Mouse (Mus musculus) gastrocnemius, postnatal 25 days (tissue): ENCODE measurements around the gene Cdkal1. TPM values are rescaled to one million over a fixed set of nuclear protein-coding genes. Genes with fewer than 3 reads are reported as not detected.

Source experiments
- DNase-seq: peaks from one replicate; pipeline ENCODE4 v3.0.0; 2022
- total RNA-seq, 2 experiments: library from RNA; stranded (reverse); gene quantifications; 1 replicate in 1 of 2; 2 replicates in 1 of 2; pipeline ENCODE4 v1.2.3; 2021

Cdkal1 gene
- total RNA-seq, 2 experiments from 2014 or later, result 28.0 to 32.6 TPM

DNA sequence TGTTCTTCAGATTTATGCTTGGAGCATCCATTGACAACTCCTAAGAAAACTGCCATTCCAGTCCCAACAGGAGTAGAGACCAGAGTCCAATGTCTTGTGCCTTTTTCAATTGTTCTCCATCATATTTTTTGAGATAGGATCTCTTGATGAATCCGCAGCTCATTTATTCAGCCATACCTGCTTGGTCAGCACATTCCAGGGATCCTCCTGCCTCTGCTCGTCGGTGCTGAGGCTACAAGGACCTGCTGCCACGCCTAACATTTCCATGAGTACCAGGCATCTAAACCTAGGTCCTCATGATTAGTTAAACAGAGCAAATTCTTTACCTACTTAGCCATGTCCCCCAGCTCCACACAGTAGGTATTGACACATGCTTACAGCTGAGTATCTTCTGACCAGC is 676.2 kb downstream of the Cdkal1 start:
- no peak for DNase-seq

DNA sequence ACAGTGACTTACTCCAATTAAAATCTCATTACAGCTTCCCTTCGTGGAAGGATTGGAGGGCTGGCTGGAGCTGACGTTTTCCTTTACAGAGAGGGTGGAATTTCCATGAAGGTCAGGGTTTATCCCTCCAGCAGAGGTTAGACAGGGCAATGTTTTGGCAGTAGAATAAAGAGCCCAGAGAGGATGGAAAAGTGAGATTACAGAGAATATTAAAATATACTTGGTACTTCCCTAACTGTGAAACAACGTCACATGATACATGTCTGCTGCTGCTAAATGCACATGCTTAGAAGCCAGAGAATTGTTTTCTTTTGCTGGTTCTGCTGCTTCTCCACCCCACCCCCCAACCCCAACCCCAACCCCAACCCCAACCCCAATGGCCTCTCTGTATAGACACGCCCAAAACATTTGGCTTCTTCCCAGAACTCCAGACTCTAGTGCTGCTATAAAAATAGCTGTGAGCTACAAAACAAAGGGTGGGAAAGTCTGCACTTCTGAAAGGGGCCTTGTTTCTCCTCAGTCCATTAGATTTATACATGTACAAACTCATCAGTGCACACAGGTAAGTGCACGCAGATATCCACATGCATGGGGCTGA is 677.5 kb downstream of the Cdkal1 start:
- DNase-seq, result no peak

DNA sequence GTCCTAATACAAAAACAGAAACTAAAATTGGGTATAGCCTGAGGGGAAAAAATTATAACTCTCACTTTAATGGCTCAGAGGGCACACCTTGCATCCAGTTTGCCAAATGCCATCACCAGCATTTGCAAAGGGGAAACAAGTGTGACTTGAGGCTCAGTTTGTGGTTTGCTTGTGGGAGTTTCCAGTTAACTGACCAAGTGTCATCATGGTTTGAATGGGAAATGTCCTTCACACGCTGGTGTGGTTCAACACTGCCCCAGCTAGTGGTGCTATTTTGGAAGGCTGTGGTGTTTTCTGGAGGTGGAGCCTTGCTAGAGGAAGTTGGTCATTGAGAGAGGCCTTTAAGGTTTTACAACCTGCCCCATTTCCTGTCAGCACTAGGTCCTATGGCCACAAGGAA is 686.1 kb downstream of the Cdkal1 start:
- DNase-seq, result no peak

DNA sequence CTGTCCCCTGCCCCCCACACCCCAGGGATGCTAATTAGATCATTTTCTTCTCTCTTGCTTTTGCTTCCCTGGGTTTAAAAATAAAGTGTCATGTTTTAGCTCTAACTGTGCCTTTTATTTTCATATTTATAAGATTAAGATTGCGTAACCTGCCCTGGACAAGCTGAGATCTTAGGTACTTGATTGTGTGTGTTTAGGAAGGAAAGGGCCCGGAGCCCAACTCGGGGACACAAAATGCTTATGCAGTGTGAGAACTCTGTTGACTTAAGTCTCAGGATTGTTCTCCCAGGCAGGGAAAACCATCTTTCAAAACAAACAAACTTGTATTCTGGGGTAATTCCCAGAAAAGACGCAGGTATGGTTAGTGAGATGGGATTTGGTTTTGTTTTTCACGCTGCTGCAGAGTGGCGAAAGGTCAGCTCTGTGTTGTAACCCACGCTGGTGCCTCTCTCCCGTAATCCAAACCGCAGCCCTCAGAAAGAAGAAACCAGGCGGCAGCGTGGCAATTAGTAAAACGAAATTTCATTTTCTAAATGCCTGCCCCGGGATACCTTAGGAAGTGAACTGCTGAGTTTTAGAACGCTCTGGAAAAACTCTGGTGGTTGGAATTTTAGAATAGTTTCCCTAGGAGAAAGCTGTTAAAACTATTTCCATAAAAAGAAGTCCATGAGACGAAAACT is 690.5 kb downstream of the Cdkal1 start:
- no peak for DNase-seq

DNA sequence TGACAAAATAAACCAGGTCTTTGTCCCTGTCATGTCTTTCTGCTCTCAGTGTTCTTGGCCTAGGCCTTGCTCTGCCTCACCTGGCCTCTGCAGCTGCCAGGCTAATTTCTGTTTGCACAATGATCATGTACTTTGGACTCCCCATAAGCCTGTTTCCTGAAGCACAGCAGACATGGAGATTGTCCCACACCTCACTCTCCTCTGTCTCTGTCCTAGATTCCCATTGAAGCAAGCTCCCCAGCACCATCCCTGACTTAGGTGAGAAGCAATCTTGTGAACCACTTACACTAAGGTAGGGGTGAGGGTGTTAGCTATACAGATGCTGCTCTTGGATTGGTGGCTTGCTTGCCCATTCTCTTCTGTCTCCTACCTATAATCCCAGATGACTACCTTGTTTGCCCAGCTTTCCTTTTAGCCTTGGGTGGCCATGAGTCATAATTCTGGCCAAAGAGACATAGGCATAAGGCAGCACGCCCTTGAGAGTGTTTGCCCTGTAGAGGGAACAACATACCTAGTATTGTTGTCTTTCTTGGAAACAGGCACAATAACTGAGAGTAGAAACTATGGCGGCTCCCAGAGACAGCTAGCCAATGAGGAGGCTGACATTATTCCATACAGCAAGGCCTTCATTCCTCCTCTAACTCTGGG is 692.5 kb downstream of the Cdkal1 start:
- no peak for DNase-seq

DNA sequence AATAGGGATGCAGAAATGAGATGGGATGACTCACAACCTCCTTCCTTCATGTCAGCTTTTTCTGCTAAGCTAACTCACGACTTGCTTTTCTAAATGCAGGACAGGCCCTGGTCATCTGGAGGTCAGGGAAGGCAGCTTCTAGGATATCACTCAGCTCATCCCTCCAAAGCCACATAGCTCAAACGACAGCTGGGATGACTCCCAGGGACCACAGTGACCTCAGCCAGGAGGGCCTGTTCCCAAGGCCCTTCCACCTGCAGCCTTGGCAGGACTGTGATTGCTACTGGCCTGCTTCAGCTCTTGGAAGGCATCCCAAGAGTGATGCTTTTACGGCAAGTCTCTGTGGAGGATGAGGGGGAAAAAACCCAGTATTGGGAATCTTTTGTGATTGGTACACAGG is 693.0 kb downstream of the Cdkal1 start:
- DNase-seq, result peak; percentile 78

DNA sequence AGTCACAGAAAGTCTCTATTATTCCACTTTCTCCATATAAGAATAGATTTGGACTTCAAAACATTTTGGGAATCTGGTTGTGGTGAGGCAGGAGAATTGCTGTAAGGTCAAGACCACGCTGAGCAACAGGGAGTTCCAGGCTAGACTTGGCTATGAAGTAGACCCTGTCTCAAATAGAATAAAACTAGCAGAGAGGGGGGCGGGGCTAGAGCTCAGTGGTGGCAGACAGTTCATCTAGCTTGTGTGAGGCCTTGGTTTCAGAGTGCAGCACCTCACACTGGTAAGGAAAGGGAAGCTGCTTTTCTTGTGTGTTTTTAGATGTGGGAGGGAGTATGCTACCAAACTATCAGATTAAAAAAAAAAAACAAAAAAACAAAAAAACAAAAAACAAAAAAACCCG is 694.0 kb downstream of the Cdkal1 start:
- DNase-seq, result no peak

DNA sequence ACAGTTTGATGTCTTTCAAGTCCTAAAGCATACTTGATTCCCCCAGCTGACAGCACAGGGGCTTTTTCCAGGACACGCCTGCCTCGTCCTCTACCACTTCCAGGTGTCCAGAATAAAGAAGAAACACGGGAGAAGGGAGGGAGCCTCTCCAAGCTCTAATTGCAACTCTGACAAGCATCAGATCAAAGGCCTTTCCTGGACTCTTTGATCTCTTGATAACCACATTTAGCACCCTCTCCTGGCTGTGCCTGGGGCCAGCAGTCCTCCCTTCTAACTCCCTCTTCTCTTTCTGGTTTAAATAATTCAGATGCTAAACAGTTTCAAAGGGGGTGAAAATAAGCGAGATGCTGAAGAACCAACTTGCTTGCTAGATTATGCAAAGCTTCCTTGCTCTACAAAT is 698.8 kb downstream of the Cdkal1 start:
- no peak for DNase-seq

DNA sequence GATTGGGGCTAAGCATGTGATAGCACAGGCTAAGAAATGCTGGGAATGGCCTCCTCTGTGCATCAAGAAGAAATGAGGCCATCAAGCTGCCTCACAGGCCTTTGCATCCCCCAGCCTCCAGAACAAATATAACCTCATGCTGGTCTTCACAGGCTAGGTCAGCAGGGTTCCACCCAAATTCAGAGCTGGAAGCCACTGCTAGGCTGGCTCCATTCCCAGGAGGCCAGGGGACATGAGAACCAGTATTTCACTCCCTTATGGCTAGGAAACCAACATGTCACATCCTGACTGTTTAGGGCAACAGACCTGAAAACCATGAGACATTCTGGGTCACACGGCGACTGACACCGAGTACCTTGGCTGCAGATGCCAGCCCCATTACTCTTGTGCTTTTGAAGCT is 700.2 kb downstream of the Cdkal1 start:
- no peak for DNase-seq

DNA sequence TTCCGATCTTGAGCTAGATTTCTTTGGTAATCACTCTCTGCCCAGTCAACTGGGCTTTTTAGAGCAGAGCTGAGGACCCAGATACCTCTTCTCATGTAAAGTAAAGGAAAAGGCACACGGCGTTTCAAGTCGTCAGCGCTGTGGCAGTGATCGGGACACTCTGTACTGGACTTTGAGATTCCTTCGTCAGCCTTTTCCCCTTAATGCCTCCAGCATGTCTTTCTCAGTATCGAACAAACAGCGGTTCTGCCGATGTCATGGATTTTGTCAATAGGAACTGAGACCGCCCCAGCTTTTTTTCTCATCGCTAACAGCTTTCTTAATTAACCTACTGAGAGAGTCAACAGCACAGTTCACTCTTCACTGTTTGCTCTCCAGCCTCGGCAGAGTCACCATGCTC is 705.4 kb downstream of the Cdkal1 start:
- no peak for DNase-seq

DNA sequence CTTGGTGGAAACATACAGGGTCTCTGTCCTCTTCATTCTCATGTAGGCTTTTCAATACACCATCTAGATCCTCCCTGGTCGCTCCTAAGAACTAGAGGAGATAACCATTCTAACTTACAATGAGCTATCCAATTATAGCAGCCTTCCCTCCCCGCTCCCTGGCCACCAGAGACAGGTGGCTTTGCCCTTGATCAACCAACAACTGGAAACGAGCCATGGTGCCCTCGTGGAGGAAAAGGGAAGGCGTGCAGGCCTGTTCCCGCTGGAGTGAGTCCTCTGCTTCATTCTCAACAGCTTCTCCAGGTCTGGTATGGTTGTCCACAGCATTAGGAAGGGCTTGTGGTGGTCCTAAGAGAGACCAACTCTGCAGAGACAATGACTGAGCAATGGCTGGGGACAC is 706.1 kb downstream of the Cdkal1 start:
- DNase-seq, result no peak

DNA sequence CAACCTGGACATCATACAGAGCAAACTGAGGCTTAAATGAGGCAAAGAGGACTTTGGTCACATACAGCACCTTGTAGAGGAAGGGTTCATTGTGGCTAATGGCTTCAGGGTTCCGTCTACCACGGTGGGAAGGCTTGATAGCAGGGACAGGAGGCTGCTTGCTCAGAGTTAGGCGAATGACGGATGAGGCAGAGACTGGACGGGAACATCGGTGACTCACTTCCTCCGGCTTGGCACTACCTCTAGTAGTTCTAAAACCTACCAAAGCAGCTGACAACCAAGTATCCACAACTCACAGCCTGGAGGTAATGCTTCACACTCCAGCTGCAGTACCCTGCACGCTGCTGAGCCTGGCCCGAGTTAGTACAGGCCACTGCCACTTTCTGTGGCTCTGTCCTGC is 706.9 kb downstream of the Cdkal1 start:
- no peak for DNase-seq

Other genes starting within 250 kb of the Cdkal1 start
- gene E2f3, start 130.4 kb upstream of the Cdkal1 start, total RNA-seq, result 10 to 100 TPM in 1 of 2 experiments, 1 to 10 TPM in 1; 7.8 to 10.2 TPM